Mouse (Mus musculus): ENCODE measurements around the gene D11Wsu47e. TPM values are rescaled to one million over a fixed set of nuclear protein-coding genes. Genes with fewer than 3 reads are reported as not detected.

D11Wsu47e gene
- polyA plus RNA-seq, 1 experiment, result 11.4 TPM

- TF ChIP-seq POLR2A (IDR thresholded peaks at IDR 0.05; ENCODE audit: borderline replicate concordance, low read depth, low read length) (no peak), CTCF (IDR thresholded peaks at IDR 0.05; ENCODE audit: low read depth, low read length) (no peak)
- H3K27ac ChIP-seq (ENCODE audit: insufficient read depth, low read depth, low read length), result no peak overlapping the region
- peaks cover 7% of the 10 kb centered on the region for H3K4me1 ChIP-seq (ENCODE audit: control insufficient read depth, insufficient read depth, low read length)
- no peak overlapping the region for H3K4me3 ChIP-seq (ENCODE audit: insufficient read depth, low read length)
These were observed 26.8 kb downstream of the D11Wsu47e start for GRCm38 (mm10) chr11:113711061-113711460.

GRCm38 (mm10) chr11:113715078-113715674, 31.0 kb downstream of the D11Wsu47e start:
- Histone ChIP-seq H3K4me3 (ENCODE audit: insufficient read depth, low read length) (no peak overlapping the region), H3K4me1 (ENCODE audit: control insufficient read depth, insufficient read depth, low read length) (peaks cover 7% of the 10 kb centered on the region), H3K27ac (ENCODE audit: insufficient read depth, low read depth, low read length) (no peak overlapping the region)
- TF ChIP-seq POLR2A (IDR thresholded peaks at IDR 0.05; ENCODE audit: borderline replicate concordance, low read depth, low read length) (no peak), CTCF (IDR thresholded peaks at IDR 0.05; ENCODE audit: low read depth, low read length) (no peak)

GRCm38 (mm10) chr11:113716132-113716531, 31.9 kb downstream of the D11Wsu47e start:
- H3K27ac ChIP-seq (ENCODE audit: insufficient read depth, low read depth, low read length), result no peak overlapping the region
- TF ChIP-seq POLR2A (IDR thresholded peaks at IDR 0.05; ENCODE audit: borderline replicate concordance, low read depth, low read length), result no peak
- TF ChIP-seq CTCF (IDR thresholded peaks at IDR 0.05; ENCODE audit: low read depth, low read length), result no peak
- no peak overlapping the region for H3K4me3 ChIP-seq (ENCODE audit: insufficient read depth, low read length)
- peaks cover 7% of the 10 kb centered on the region for H3K4me1 ChIP-seq (ENCODE audit: control insufficient read depth, insufficient read depth, low read length)

GRCm38 (mm10) chr11:113717767-113718424, 33.7 kb downstream of the D11Wsu47e start:
- Histone ChIP-seq H3K4me1 (ENCODE audit: control insufficient read depth, insufficient read depth, low read length) (peaks cover 7% of the 10 kb centered on the region), H3K4me3 (ENCODE audit: insufficient read depth, low read length) (no peak overlapping the region), H3K27ac (ENCODE audit: insufficient read depth, low read depth, low read length) (no peak overlapping the region)
- TF ChIP-seq POLR2A (IDR thresholded peaks at IDR 0.05; ENCODE audit: borderline replicate concordance, low read depth, low read length) (no peak), CTCF (IDR thresholded peaks at IDR 0.05; ENCODE audit: low read depth, low read length) (no peak)

GRCm38 (mm10) chr11:113722405-113723090, 38.3 kb downstream of the D11Wsu47e start:
- no peak overlapping the region for H3K27ac ChIP-seq (ENCODE audit: insufficient read depth, low read depth, low read length)
- H3K4me1 ChIP-seq (ENCODE audit: control insufficient read depth, insufficient read depth, low read length), result no peaks in the 10 kb centered on the region
- TF ChIP-seq CTCF (IDR thresholded peaks at IDR 0.05; ENCODE audit: low read depth, low read length), result no peak
- TF ChIP-seq POLR2A (IDR thresholded peaks at IDR 0.05; ENCODE audit: borderline replicate concordance, low read depth, low read length), result no peak
- H3K4me3 ChIP-seq (ENCODE audit: insufficient read depth, low read length), result no peak overlapping the region

- peaks cover 9% of the 10 kb centered on the region for H3K4me1 ChIP-seq (ENCODE audit: control insufficient read depth, insufficient read depth, low read length)
- H3K4me3 ChIP-seq (ENCODE audit: insufficient read depth, low read length), result no peak overlapping the region
- no peak for TF ChIP-seq CTCF (IDR thresholded peaks at IDR 0.05; ENCODE audit: low read depth, low read length)
- TF ChIP-seq POLR2A (IDR thresholded peaks at IDR 0.05; ENCODE audit: borderline replicate concordance, low read depth, low read length), result no peak
- no peak overlapping the region for H3K27ac ChIP-seq (ENCODE audit: insufficient read depth, low read depth, low read length)
These were observed 41.2 kb downstream of the D11Wsu47e start for GRCm38 (mm10) chr11:113725235-113726048.

GRCm38 (mm10) chr11:113726994-113727888, 43.0 kb downstream of the D11Wsu47e start:
- Histone ChIP-seq H3K4me1 (ENCODE audit: control insufficient read depth, insufficient read depth, low read length) (peaks cover 26% of the 10 kb centered on the region), H3K27ac (ENCODE audit: insufficient read depth, low read depth, low read length) (no peak overlapping the region), H3K4me3 (ENCODE audit: insufficient read depth, low read length) (no peak overlapping the region)
- TF ChIP-seq POLR2A (IDR thresholded peaks at IDR 0.05; ENCODE audit: borderline replicate concordance, low read depth, low read length) (no peak), CTCF (IDR thresholded peaks at IDR 0.05; ENCODE audit: low read depth, low read length) (no peak)

- no peak overlapping the region for H3K4me3 ChIP-seq (ENCODE audit: insufficient read depth, low read length)
- H3K4me1 ChIP-seq (ENCODE audit: control insufficient read depth, insufficient read depth, low read length), result peaks cover 34% of the 10 kb centered on the region
- H3K27ac ChIP-seq (ENCODE audit: insufficient read depth, low read depth, low read length), result no peak overlapping the region
- TF ChIP-seq CTCF (IDR thresholded peaks at IDR 0.05; ENCODE audit: low read depth, low read length) (no peak), POLR2A (IDR thresholded peaks at IDR 0.05; ENCODE audit: borderline replicate concordance, low read depth, low read length) (no peak)
These were observed 43.8 kb downstream of the D11Wsu47e start for GRCm38 (mm10) chr11:113727992-113728391.

- Histone ChIP-seq H3K27ac (ENCODE audit: insufficient read depth, low read depth, low read length) (no peak overlapping the region), H3K4me1 (ENCODE audit: control insufficient read depth, insufficient read depth, low read length) (peaks cover 44% of the 10 kb centered on the region), H3K4me3 (ENCODE audit: insufficient read depth, low read length) (no peak overlapping the region)
- TF ChIP-seq CTCF (IDR thresholded peaks at IDR 0.05; ENCODE audit: low read depth, low read length), result no peak
- TF ChIP-seq POLR2A (IDR thresholded peaks at IDR 0.05; ENCODE audit: borderline replicate concordance, low read depth, low read length), result no peak
These were observed 45.0 kb downstream of the D11Wsu47e start for GRCm38 (mm10) chr11:113729239-113729638.
